Mouse (Mus musculus): Measurements from ENCODE around the gene Ms4a4d.

- TF ChIP-seq MAX (IDR thresholded peaks at IDR 0.05; ENCODE audit: low read depth), result no peak
- TF ChIP-seq USF1 (IDR thresholded peaks at IDR 0.05; ENCODE audit: low read depth), result no peak
- no peak for TF ChIP-seq POLR2A (IDR thresholded peaks at IDR 0.05; ENCODE audit: insufficient read length, low read depth)
- no peak for TF ChIP-seq POLR2AphosphoS2 (IDR thresholded peaks at IDR 0.05; ENCODE audit: insufficient read length, low read depth)
- no peak for TF ChIP-seq TCF3 (IDR thresholded peaks at IDR 0.05; ENCODE audit: insufficient read length, low read depth)
- TF ChIP-seq MYOG (IDR thresholded peaks at IDR 0.05; ENCODE audit: control insufficient read depth in 1 of 3, insufficient read depth in 1 of 3, insufficient read length in 2 of 3, low read depth in 2 of 3), result no peak
- no peak for TF ChIP-seq E2F4 (IDR thresholded peaks at IDR 0.05; ENCODE audit: insufficient read depth)
- TF ChIP-seq CEBPB (IDR thresholded peaks at IDR 0.05; ENCODE audit: insufficient read depth, poor library complexity, severe bottlenecking), result no peak
- TF ChIP-seq TCF12 (IDR thresholded peaks at IDR 0.05; ENCODE audit: insufficient read depth, poor library complexity, severe bottlenecking), result no peak
- no peak for TF ChIP-seq SRF (IDR thresholded peaks at IDR 0.05; ENCODE audit: control insufficient read depth, insufficient read length, low read depth)
These were observed 18.1 kb downstream of the Ms4a4d start for GRCm38 (mm10) chr19:11554726-11555125.

All from myocyte (in vitro differentiated cells).